Mouse (Mus musculus) retina, postnatal 7 days (tissue): ENCODE results near the gene B230104I21Rik.

Experiments used
- DNase-seq: peaks from one replicate; pipeline ENCODE4 v3.0.0-alpha.2; 2012; ENCODE audit warnings: low read depth, low spot score

The B230104I21Rik gene

GRCm38 (mm10) chr4:154393196-154394122 is 57.5 kb downstream of the B230104I21Rik start:
- no peak for DNase-seq

GRCm38 (mm10) chr4:154394123-154394722 is 58.3 kb downstream of the B230104I21Rik start:
- no peak for DNase-seq

- DNase-seq = no peak
Observed at GRCm38 (mm10) chr4:154396652-154397301, 60.9 kb downstream of the B230104I21Rik start.
